Mouse (Mus musculus): ENCODE results near the gene Gm45261. TPM values are rescaled to one million over a fixed set of nuclear protein-coding genes. Genes with fewer than 3 reads are reported as not detected.

The Gm45261 gene
- total RNA-seq (2017) = not detected in 2 replicates

GRCm38 (mm10) chr1:80461348-80461747 lies at the start of gene Gm45261:
Gm45261 (minus strand) TSS chr1:80461448.
- no peak for ATAC-seq (replicated peaks in 1 of 2; ENCODE audit: insufficient read depth in 1 of 2, low FRiP score in 2 of 2, low TSS enrichment in 1 of 2, low read depth in 1 of 2, poor library complexity in 2 of 2, severe bottlenecking in 2 of 2)

GRCm38 (mm10) chr1:80504757-80505156 lies 43.5 kb upstream of the Gm45261 start:
- no peak; a peak in 1 of 4 replicates for ATAC-seq (replicated peaks in 1 of 2; ENCODE audit: insufficient read depth in 1 of 2, low FRiP score in 2 of 2, low TSS enrichment in 1 of 2, low read depth in 1 of 2, poor library complexity in 2 of 2, severe bottlenecking in 2 of 2)

- ATAC-seq (replicated peaks in 1 of 2; ENCODE audit: insufficient read depth in 1 of 2, low FRiP score in 2 of 2, low TSS enrichment in 1 of 2, low read depth in 1 of 2, poor library complexity in 2 of 2, severe bottlenecking in 2 of 2) = no peak
These were observed 42.8 kb upstream of the Gm45261 start for GRCm38 (mm10) chr1:80504081-80504480.

GRCm38 (mm10) chr1:80502456-80503165 lies 41.4 kb upstream of the Gm45261 start:
- ATAC-seq (replicated peaks in 1 of 2; ENCODE audit: insufficient read depth in 1 of 2, low FRiP score in 2 of 2, low TSS enrichment in 1 of 2, low read depth in 1 of 2, poor library complexity in 2 of 2, severe bottlenecking in 2 of 2) = no peak

GRCm38 (mm10) chr1:80499264-80499663 lies 38.0 kb upstream of the Gm45261 start:
- ATAC-seq (replicated peaks in 1 of 2; ENCODE audit: insufficient read depth in 1 of 2, low FRiP score in 2 of 2, low TSS enrichment in 1 of 2, low read depth in 1 of 2, poor library complexity in 2 of 2, severe bottlenecking in 2 of 2) = no peak

GRCm38 (mm10) chr1:80496360-80496759 lies 35.1 kb upstream of the Gm45261 start:
- no peak for ATAC-seq (replicated peaks in 1 of 2; ENCODE audit: insufficient read depth in 1 of 2, low FRiP score in 2 of 2, low TSS enrichment in 1 of 2, low read depth in 1 of 2, poor library complexity in 2 of 2, severe bottlenecking in 2 of 2)

GRCm38 (mm10) chr1:80483419-80483818 lies 22.2 kb upstream of the Gm45261 start:
- no peak for ATAC-seq (replicated peaks in 1 of 2; ENCODE audit: insufficient read depth in 1 of 2, low FRiP score in 2 of 2, low TSS enrichment in 1 of 2, low read depth in 1 of 2, poor library complexity in 2 of 2, severe bottlenecking in 2 of 2)

GRCm38 (mm10) chr1:80474942-80475341 lies 13.7 kb upstream of the Gm45261 start:
- ATAC-seq (replicated peaks in 1 of 2; ENCODE audit: insufficient read depth in 1 of 2, low FRiP score in 2 of 2, low TSS enrichment in 1 of 2, low read depth in 1 of 2, poor library complexity in 2 of 2, severe bottlenecking in 2 of 2) = no peak

GRCm38 (mm10) chr1:80472395-80472794 lies 11.1 kb upstream of the Gm45261 start:
- no peak for ATAC-seq (replicated peaks in 1 of 2; ENCODE audit: insufficient read depth in 1 of 2, low FRiP score in 2 of 2, low TSS enrichment in 1 of 2, low read depth in 1 of 2, poor library complexity in 2 of 2, severe bottlenecking in 2 of 2)

- no peak for ATAC-seq (replicated peaks in 1 of 2; ENCODE audit: insufficient read depth in 1 of 2, low FRiP score in 2 of 2, low TSS enrichment in 1 of 2, low read depth in 1 of 2, poor library complexity in 2 of 2, severe bottlenecking in 2 of 2)
These were observed 1.3 kb downstream of the Gm45261 start for GRCm38 (mm10) chr1:80459923-80460322.

- no peak for ATAC-seq (replicated peaks in 1 of 2; ENCODE audit: insufficient read depth in 1 of 2, low FRiP score in 2 of 2, low TSS enrichment in 1 of 2, low read depth in 1 of 2, poor library complexity in 2 of 2, severe bottlenecking in 2 of 2)
These were observed 1.8 kb downstream of the Gm45261 start for GRCm38 (mm10) chr1:80459477-80459876.

- no peak for ATAC-seq (replicated peaks in 1 of 2; ENCODE audit: insufficient read depth in 1 of 2, low FRiP score in 2 of 2, low TSS enrichment in 1 of 2, low read depth in 1 of 2, poor library complexity in 2 of 2, severe bottlenecking in 2 of 2)
These were observed 7.3 kb downstream of the Gm45261 start for GRCm38 (mm10) chr1:80453971-80454370.

- ATAC-seq (replicated peaks in 1 of 2; ENCODE audit: insufficient read depth in 1 of 2, low FRiP score in 2 of 2, low TSS enrichment in 1 of 2, low read depth in 1 of 2, poor library complexity in 2 of 2, severe bottlenecking in 2 of 2) = peak; percentile 67 to 88
These were observed 9.2 kb downstream of the Gm45261 start for GRCm38 (mm10) chr1:80451914-80452549.

- ATAC-seq (replicated peaks in 1 of 2; ENCODE audit: insufficient read depth in 1 of 2, low FRiP score in 2 of 2, low TSS enrichment in 1 of 2, low read depth in 1 of 2, poor library complexity in 2 of 2, severe bottlenecking in 2 of 2) = no peak
These were observed 13.7 kb downstream of the Gm45261 start for GRCm38 (mm10) chr1:80447554-80447953.

GRCm38 (mm10) chr1:80440911-80441310 lies 20.3 kb downstream of the Gm45261 start:
- no peak for ATAC-seq (replicated peaks in 1 of 2; ENCODE audit: insufficient read depth in 1 of 2, low FRiP score in 2 of 2, low TSS enrichment in 1 of 2, low read depth in 1 of 2, poor library complexity in 2 of 2, severe bottlenecking in 2 of 2)

- ATAC-seq (replicated peaks in 1 of 2; ENCODE audit: insufficient read depth in 1 of 2, low FRiP score in 2 of 2, low TSS enrichment in 1 of 2, low read depth in 1 of 2, poor library complexity in 2 of 2, severe bottlenecking in 2 of 2) = no peak
These were observed 22.7 kb downstream of the Gm45261 start for GRCm38 (mm10) chr1:80438506-80438905.

GRCm38 (mm10) chr1:80427946-80428345 lies 33.3 kb downstream of the Gm45261 start:
- no peak for ATAC-seq (replicated peaks in 1 of 2; ENCODE audit: insufficient read depth in 1 of 2, low FRiP score in 2 of 2, low TSS enrichment in 1 of 2, low read depth in 1 of 2, poor library complexity in 2 of 2, severe bottlenecking in 2 of 2)

- ATAC-seq (replicated peaks in 1 of 2; ENCODE audit: insufficient read depth in 1 of 2, low FRiP score in 2 of 2, low TSS enrichment in 1 of 2, low read depth in 1 of 2, poor library complexity in 2 of 2, severe bottlenecking in 2 of 2) = no peak
These were observed 33.8 kb downstream of the Gm45261 start for GRCm38 (mm10) chr1:80427425-80427824.

- no peak for ATAC-seq (replicated peaks in 1 of 2; ENCODE audit: insufficient read depth in 1 of 2, low FRiP score in 2 of 2, low TSS enrichment in 1 of 2, low read depth in 1 of 2, poor library complexity in 2 of 2, severe bottlenecking in 2 of 2)
These were observed 36.6 kb downstream of the Gm45261 start for GRCm38 (mm10) chr1:80424666-80425065.
